Mouse (Mus musculus): ENCODE data around the gene Actn4. TPM values are rescaled to one million over a fixed set of nuclear protein-coding genes. Genes with fewer than 3 reads are reported as not detected.
A peak's percentile ranks its signal among the peaks of the same experiment; 100 is the strongest.
"Not testable (repeated sequence)": the region's sequence is repeated elsewhere in the genome, so short reads cannot be mapped to it uniquely, and the experiment has no call there.

Gene Actn4
- total and polyA plus RNA-seq, 2 experiments from 2014 or later: 71.2 to 103 TPM

DNA sequence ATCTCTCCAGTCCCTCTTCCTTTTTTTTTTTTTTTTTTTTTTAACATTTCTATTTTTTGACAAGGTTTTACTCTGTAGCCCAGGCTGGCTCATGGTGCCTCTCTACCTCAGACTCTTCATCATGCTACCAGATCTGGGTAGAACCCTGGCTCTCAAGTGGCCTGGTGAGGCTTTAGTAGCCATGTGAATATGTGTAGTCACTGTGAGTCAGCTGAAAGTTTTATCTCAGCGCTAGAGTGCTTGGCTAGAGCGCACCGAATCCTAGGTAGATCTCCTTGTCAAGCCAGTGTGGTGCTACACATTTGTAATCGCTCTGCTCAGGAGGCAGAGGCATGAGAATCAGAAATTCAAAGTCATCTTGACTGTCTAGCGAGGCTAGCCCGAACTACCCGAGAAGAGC lies 85.0 kb downstream of the Actn4 start:
- no peaks in the 10 kb centered on the region for H3K4me1 ChIP-seq (ENCODE audit: insufficient read depth)
- ATAC-seq (no peak), DNase-seq (no peak)
- H3K4me2 ChIP-seq (ENCODE audit: low read depth): no peak overlapping the region
- no peak for TF ChIP-seq CTCF (IDR thresholded peaks at IDR 0.05; ENCODE audit: low read depth)
- H3K9ac ChIP-seq: no peak overlapping the region
- no peak overlapping the region for H3K4me3 ChIP-seq (ENCODE audit: low read depth, low read length)
- WGBS: 93% methylated on average over 7 of the region's 7 CpGs
- no peaks in the 10 kb centered on the region for H3K36me3 ChIP-seq (ENCODE audit: insufficient read depth)
- no peaks in the 10 kb centered on the region for H3K9me3 ChIP-seq (ENCODE audit: low read length)
- no peaks in the 10 kb centered on the region for H3K27me3 ChIP-seq (ENCODE audit: insufficient read depth, low read length)
- no peak overlapping the region for H3K27ac ChIP-seq (ENCODE audit: low read depth, low read length)

- Histone ChIP-seq H3K9me3 (ENCODE audit: low read length) (no peaks in the 10 kb centered on the region), H3K4me3 (ENCODE audit: low read depth, low read length) (no peak overlapping the region), H3K27ac (ENCODE audit: low read depth, low read length) (no peak overlapping the region), H3K27me3 (ENCODE audit: insufficient read depth, low read length) (no peaks in the 10 kb centered on the region), H3K4me2 (ENCODE audit: low read depth) (no peak overlapping the region), H3K9ac (no peak overlapping the region), H3K4me1 (ENCODE audit: insufficient read depth) (no peaks in the 10 kb centered on the region), H3K36me3 (ENCODE audit: insufficient read depth) (no peaks in the 10 kb centered on the region)
- DNase-seq: no peak
- 83% methylated on average over 4 of the region's 4 CpGs for WGBS
- TF ChIP-seq CTCF (IDR thresholded peaks at IDR 0.05; ENCODE audit: low read depth): no peak
- no peak for ATAC-seq
Measured at GRCm38 (mm10) chr7:28876099-28876498, 86.0 kb downstream of the Actn4 start.

DNA sequence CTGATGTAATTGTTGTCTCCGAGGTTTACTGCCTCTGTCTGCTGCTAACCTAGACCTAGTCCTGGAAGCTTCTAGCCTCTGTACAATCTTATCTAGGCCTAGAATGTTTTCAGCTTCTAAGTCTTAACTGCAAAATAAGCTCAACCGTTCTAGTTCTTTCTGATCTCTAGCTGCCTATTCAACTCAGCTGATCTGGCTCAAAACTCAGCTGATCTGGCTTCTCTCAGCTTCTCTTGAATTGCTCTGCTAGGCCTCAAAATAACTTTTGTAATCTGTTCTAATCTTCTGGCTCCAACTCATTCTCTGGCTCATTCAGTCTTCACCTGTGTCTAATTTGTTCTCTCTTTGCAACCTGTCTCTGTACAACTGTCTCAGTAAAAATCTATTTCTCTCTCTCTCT lies 87.6 kb downstream of the Actn4 start:
- no peak for ATAC-seq
- no peak overlapping the region for H3K27ac ChIP-seq (ENCODE audit: low read depth, low read length)
- 79% methylated on average over 2 of the region's 2 CpGs for WGBS

DNA sequence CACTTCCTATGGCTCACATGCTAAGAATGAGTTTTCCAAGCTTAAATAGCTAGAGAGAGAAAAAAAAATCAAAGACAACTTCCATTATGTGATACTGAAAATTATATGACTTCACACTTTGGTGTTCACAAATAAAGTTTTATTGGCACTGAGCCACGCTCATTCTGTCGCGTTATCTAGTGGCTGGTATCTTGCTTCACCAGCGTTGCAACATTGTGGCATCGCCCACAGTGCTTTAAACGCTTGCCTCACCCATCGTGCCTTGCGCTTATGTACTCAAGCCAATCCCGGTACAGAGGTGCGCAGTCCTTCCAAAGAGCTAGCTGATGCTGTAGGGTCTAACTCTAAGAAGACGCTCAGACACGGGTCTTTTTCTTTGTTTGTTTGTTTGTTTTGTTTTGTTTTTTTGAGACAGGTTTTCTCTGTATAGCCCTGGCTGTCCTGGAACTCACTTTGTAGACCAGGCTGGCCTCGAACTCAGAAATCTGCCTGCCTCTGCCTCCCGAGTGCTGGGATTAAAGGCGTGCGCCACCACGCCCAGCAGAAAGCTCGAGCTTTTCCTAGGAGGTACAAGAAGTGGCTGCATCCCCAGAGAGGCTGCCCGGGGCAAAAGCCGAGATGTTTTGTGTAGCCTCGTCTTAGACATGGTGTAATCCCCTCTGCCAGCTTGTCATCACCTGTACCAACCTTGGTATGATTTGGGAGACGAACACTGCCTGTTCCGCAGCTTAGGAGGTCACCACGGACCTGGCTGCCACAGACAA lies 91.1 kb downstream of the Actn4 start:
- no peak for TF ChIP-seq CTCF (IDR thresholded peaks at IDR 0.05; ENCODE audit: low read depth)

More for the DNA sequence above, 87.6 kb downstream of the Actn4 start:
- no peaks in the 10 kb centered on the region for H3K9me3 ChIP-seq (ENCODE audit: low read length)
- H3K4me3 ChIP-seq (ENCODE audit: low read depth, low read length): no peak overlapping the region
- no peak overlapping the region for H3K9ac ChIP-seq
- H3K4me1 ChIP-seq (ENCODE audit: insufficient read depth): no peaks in the 10 kb centered on the region
- no peak overlapping the region for H3K4me2 ChIP-seq (ENCODE audit: low read depth)
- H3K27me3 ChIP-seq (ENCODE audit: insufficient read depth, low read length): no peaks in the 10 kb centered on the region
- no peak for DNase-seq
- TF ChIP-seq CTCF (IDR thresholded peaks at IDR 0.05; ENCODE audit: low read depth): no peak
- no peaks in the 10 kb centered on the region for H3K36me3 ChIP-seq (ENCODE audit: insufficient read depth)

GRCm38 (mm10) chr7:28867508-28868340 lies 94.4 kb downstream of the Actn4 start:
- WGBS: 28% methylated on average over 23 of the region's 23 CpGs
- not testable (repeated sequence) for H3K4me1 ChIP-seq (ENCODE audit: insufficient read depth); H3K4me3 ChIP-seq (ENCODE audit: low read depth, low read length); ATAC-seq; H3K27me3 ChIP-seq (ENCODE audit: insufficient read depth, low read length); H3K9ac ChIP-seq; H3K9me3 ChIP-seq (ENCODE audit: low read length); H3K36me3 ChIP-seq (ENCODE audit: insufficient read depth); H3K27ac ChIP-seq (ENCODE audit: low read depth, low read length); H3K4me2 ChIP-seq (ENCODE audit: low read depth)
- TF ChIP-seq CTCF (IDR thresholded peaks at IDR 0.05; ENCODE audit: low read depth): peak; percentile 65
- DNase-seq: peak; percentile 56

More for the DNA sequence above, 91.1 kb downstream of the Actn4 start:
- H3K4me2 ChIP-seq (ENCODE audit: low read depth): no peak overlapping the region
- WGBS: 85% methylated on average over 24 of the region's 24 CpGs
- no peak for ATAC-seq
- DNase-seq: no peak
- H3K4me1 ChIP-seq (ENCODE audit: insufficient read depth): no peaks in the 10 kb centered on the region
- no peaks in the 10 kb centered on the region for H3K9me3 ChIP-seq (ENCODE audit: low read length)
- H3K36me3 ChIP-seq (ENCODE audit: insufficient read depth): no peaks in the 10 kb centered on the region
- no peak overlapping the region for H3K27ac ChIP-seq (ENCODE audit: low read depth, low read length)
- no peak overlapping the region for H3K9ac ChIP-seq
- H3K27me3 ChIP-seq (ENCODE audit: insufficient read depth, low read length): no peaks in the 10 kb centered on the region
- H3K4me3 ChIP-seq (ENCODE audit: low read depth, low read length): no peak overlapping the region

- no peaks in the 10 kb centered on the region for H3K4me1 ChIP-seq (ENCODE audit: insufficient read depth)
- H3K36me3 ChIP-seq (ENCODE audit: insufficient read depth): no peaks in the 10 kb centered on the region
- no peak for TF ChIP-seq CTCF (IDR thresholded peaks at IDR 0.05; ENCODE audit: low read depth)
- ATAC-seq (no peak), DNase-seq (no peak)
- H3K27me3 ChIP-seq (ENCODE audit: insufficient read depth, low read length): no peaks in the 10 kb centered on the region
- no peak overlapping the region for H3K4me3 ChIP-seq (ENCODE audit: low read depth, low read length)
- H3K9me3 ChIP-seq (ENCODE audit: low read length): no peaks in the 10 kb centered on the region
- H3K9ac ChIP-seq: no peak overlapping the region
- H3K4me2 ChIP-seq (ENCODE audit: low read depth): no peak overlapping the region
- 91% methylated on average over 28 of the region's 28 CpGs for WGBS
- H3K27ac ChIP-seq (ENCODE audit: low read depth, low read length): no peak overlapping the region
Measured at GRCm38 (mm10) chr7:28866769-28867507, 95.2 kb downstream of the Actn4 start.

Data from forebrain, postnatal 0 days (tissue).